Mouse (Mus musculus): Measurements from ENCODE around the gene Gm20721. TPM values are rescaled to one million over a fixed set of nuclear protein-coding genes. Genes with fewer than 3 reads are reported as not detected.

Gene Gm20721
- total and polyA plus RNA-seq, 3 experiments: 55.7 to 363 TPM; not detected in 1

DNA sequence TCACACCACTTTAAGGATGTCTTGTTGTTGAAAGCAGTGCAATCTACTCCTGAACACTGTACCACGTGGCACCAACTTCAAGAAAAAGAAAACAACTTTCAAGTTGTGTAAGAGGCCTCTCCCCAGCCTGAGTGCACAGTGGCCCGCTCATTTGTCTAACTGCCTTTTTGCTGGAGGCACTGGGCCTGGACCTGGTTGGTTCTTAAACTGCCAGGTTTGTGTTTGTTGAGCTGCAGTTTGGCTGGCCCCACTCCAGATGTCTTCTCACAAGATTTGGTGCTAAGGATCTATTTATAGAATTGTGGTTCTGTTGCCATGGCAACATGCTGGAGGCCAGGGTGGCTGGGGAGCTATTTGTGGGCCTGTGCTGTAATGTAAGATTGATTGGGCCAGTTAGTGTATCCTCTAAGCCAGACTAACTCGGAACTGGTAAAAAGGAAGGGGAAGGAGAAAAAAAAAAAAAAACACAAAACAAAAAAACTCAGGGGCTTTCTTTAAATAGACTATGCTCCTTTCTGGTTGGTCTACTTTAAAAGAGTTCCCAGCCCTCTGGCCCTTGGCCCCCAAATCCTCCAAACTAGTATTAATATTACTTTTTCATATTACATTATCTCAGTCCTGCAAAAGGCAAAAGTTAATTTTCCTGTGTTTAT, 2.4 kb downstream of the Gm20721 start:
- peak overlapping the region; percentile 61; the same call in 1 of the 2 replicates for H3K9ac ChIP-seq (ENCODE audit: insufficient read depth, low read depth)
- H3K27ac ChIP-seq (ENCODE audit: insufficient read depth, low read depth): peak overlapping the region; percentile 88
- in situ Hi-C loops (cut with MboI; ENCODE audit: low pct_ligation_motif_present, low pct_unique_long_range_greater_than_20kb, low sequenced_read_pairs): no loop called here
- TF ChIP-seq RAD21 (IDR thresholded peaks at IDR 0.05; ENCODE audit: low read depth, low read length): no peak; the same call in 1 of the 2 replicates
- peak; percentile 74 for TF ChIP-seq ETS1 (conservative IDR thresholded peaks at IDR 0.05; ENCODE audit: low read depth, low read length)
- TF ChIP-seq MAZ (IDR thresholded peaks at IDR 0.05; ENCODE audit: low read depth, low read length): no peak
- TF ChIP-seq GABPA (IDR thresholded peaks at IDR 0.05; ENCODE audit: insufficient replicate concordance, low read depth, low read length): no peak
- no peak for TF ChIP-seq JUN (IDR thresholded peaks at IDR 0.05; ENCODE audit: insufficient read depth, low read depth, low read length)
- no peak for TF ChIP-seq SMC3 (IDR thresholded peaks at IDR 0.05; ENCODE audit: low read depth, low read length)
- TF ChIP-seq KAT2A (IDR thresholded peaks at IDR 0.05; ENCODE audit: insufficient replicate concordance, low read length): no peak
- 0 out of 2 replicates have a peak, but pooled peaks have one; percentile 5 for TF ChIP-seq TBP (conservative IDR thresholded peaks at IDR 0.05; ENCODE audit: low read depth, low read length)
- TF ChIP-seq MXI1 (IDR thresholded peaks at IDR 0.05; ENCODE audit: low read depth, low read length): peak; percentile 87
- TF ChIP-seq ZC3H11A (IDR thresholded peaks at IDR 0.05; ENCODE audit: low read depth, low read length): no peak
- no peak for TF ChIP-seq MAFK (IDR thresholded peaks at IDR 0.05; ENCODE audit: insufficient replicate concordance, low read length)
- no peak for TF ChIP-seq ZKSCAN1 (IDR thresholded peaks at IDR 0.05; ENCODE audit: borderline replicate concordance, low read depth, low read length)
- peak; percentile 42 for TF ChIP-seq CHD2 (IDR thresholded peaks at IDR 0.05; ENCODE audit: low read length)
- peak; percentile 95 for TF ChIP-seq ZNF384 (IDR thresholded peaks at IDR 0.05; ENCODE audit: low read depth, low read length)
- peak; percentile 48; the same call in 1 of the 2 replicates for TF ChIP-seq USF2 (conservative IDR thresholded peaks at IDR 0.05; ENCODE audit: low read depth, low read length)
- no peak for TF ChIP-seq UBTF (IDR thresholded peaks at IDR 0.05; ENCODE audit: low read depth, low read length)
- TF ChIP-seq TCF12 (IDR thresholded peaks at IDR 0.05; ENCODE audit: low read depth, low read length): peak; percentile 43; the same call in 1 of the 2 replicates
- TF ChIP-seq ELF1 (IDR thresholded peaks at IDR 0.05; ENCODE audit: low read depth, low read length): peak; percentile 63
- peak; percentile 11; the same call in 1 of the 2 replicates for TF ChIP-seq SIN3A (IDR thresholded peaks at IDR 0.05; ENCODE audit: low read length)
- peak; percentile 71; the same call in 1 of the 2 replicates for TF ChIP-seq MYC (IDR thresholded peaks at IDR 0.05; ENCODE audit: low read depth, low read length)
- TF ChIP-seq MAX (IDR thresholded peaks at IDR 0.05; ENCODE audit: low read length): peak; percentile 82
- TF ChIP-seq USF1 (IDR thresholded peaks at IDR 0.05; ENCODE audit: low read depth, low read length): peak; percentile 49
- no peak for TF ChIP-seq NELFE (IDR thresholded peaks at IDR 0.05; ENCODE audit: low read depth, low read length)
- TF ChIP-seq EP300 (IDR thresholded peaks at IDR 0.05; ENCODE audit: low read length): no peak
- no peak for TF ChIP-seq ZMIZ1 (IDR thresholded peaks at IDR 0.05; ENCODE audit: low read depth, low read length)
- peak; percentile 31; the same call in 1 of the 2 replicates for TF ChIP-seq POLR2A (IDR thresholded peaks at IDR 0.05; ENCODE audit: low read depth, low read length)
- TF ChIP-seq HCFC1 (IDR thresholded peaks at IDR 0.05; ENCODE audit: low read depth, low read length): peak; percentile 40; the same call in 1 of the 2 replicates
- TF ChIP-seq JUND (conservative IDR thresholded peaks at IDR 0.05; ENCODE audit: low read depth, low read length): no peak
- TF ChIP-seq PAX5 (IDR thresholded peaks at IDR 0.05; ENCODE audit: low read length): no peak
- no peak for TF ChIP-seq POLR2AphosphoS2 (IDR thresholded peaks at IDR 0.05; ENCODE audit: low read depth, low read length)
- no peak for TF ChIP-seq CTCF (conservative IDR thresholded peaks at IDR 0.05 in 1 of 2, IDR thresholded peaks at IDR 0.05 in 1 of 2; ENCODE audit: low read depth in 2 of 2, low read length in 2 of 2)
- peak; percentile 100 for TF ChIP-seq MEF2A (IDR thresholded peaks at IDR 0.05; ENCODE audit: borderline replicate concordance, low read depth, low read length)
- TF ChIP-seq IRF4 (IDR thresholded peaks at IDR 0.05; ENCODE audit: low read depth, low read length): no peak; the same call in none of the 2 replicates
- no peak for TF ChIP-seq NRF1 (IDR thresholded peaks at IDR 0.05; ENCODE audit: low read depth, low read length)
- no peak for TF ChIP-seq RCOR1 (conservative IDR thresholded peaks at IDR 0.05; ENCODE audit: low read depth, low read length)
- peak; percentile 48 for TF ChIP-seq BHLHE40 (IDR thresholded peaks at IDR 0.05; ENCODE audit: low read depth, low read length)
- no peak for TF ChIP-seq CHD1 (IDR thresholded peaks at IDR 0.05; ENCODE audit: low read depth, low read length)
- no peak for TF ChIP-seq E2F4 (IDR thresholded peaks at IDR 0.05; ENCODE audit: insufficient replicate concordance, low read depth, low read length)
- dilution Hi-C loops (cut with MboI; ENCODE audit: extremely low pct_ligation_motif_present, extremely low pct_unique_long_range_greater_than_20kb, low sequenced_read_pairs): no loop called here
- H3K79me2 ChIP-seq (replicated peaks; ENCODE audit: control insufficient read depth, extremely low read depth, insufficient read depth, poor library complexity, severe bottlenecking): peaks cover 53% of the 10 kb centered on the region
- no peaks in the 10 kb centered on the region for H3K27me3 ChIP-seq (replicated peaks)
- H3K4me2 ChIP-seq (ENCODE audit: insufficient read depth, low read depth, poor library complexity, severe bottlenecking): peak overlapping the region; percentile 44
- peaks cover 48 to 70% of the 10 kb centered on the region in 2 experiments for H3K36me3 ChIP-seq (replicated peaks in 1 of 2; ENCODE audit: control insufficient read depth in 1 of 2, insufficient read depth in 1 of 2, low read length in 1 of 2)
- H3K4me1 ChIP-seq (ENCODE audit: control insufficient read depth in 1 of 2, insufficient read depth in 2 of 2): peaks cover 20 to 63% of the 10 kb centered on the region in 2 experiments
- peak; percentile 98 for DNase-seq (ENCODE audit: extremely low read depth)
- no peak overlapping the region for H3K4me3 ChIP-seq (replicated peaks in 1 of 3; ENCODE audit: low read depth in 2 of 3, low read length in 2 of 3, poor library complexity in 1 of 3)
- H3K9me3 ChIP-seq (replicated peaks; ENCODE audit: low read length): no peaks in the 10 kb centered on the region
